Mouse (Mus musculus) cerebellum, postnatal 4 days (tissue): ENCODE measurements around the gene Capn2.

Source experiments
- DNase-seq, 2 experiments: peaks; one replicate each; pipeline ENCODE4 v3.0.0; 2022; ENCODE audit warnings: low spot score in 2 of 2, mixed read lengths in 1 of 2

Capn2 gene

GRCm38 (mm10) chr1:182465309-182465708 lies 52.1 kb downstream of the Capn2 start:
- DNase-seq, result no peak

- peak; percentile 42 to 85 for DNase-seq
These were observed 55.6 kb downstream of the Capn2 start for GRCm38 (mm10) chr1:182461813-182462212.

DNA sequence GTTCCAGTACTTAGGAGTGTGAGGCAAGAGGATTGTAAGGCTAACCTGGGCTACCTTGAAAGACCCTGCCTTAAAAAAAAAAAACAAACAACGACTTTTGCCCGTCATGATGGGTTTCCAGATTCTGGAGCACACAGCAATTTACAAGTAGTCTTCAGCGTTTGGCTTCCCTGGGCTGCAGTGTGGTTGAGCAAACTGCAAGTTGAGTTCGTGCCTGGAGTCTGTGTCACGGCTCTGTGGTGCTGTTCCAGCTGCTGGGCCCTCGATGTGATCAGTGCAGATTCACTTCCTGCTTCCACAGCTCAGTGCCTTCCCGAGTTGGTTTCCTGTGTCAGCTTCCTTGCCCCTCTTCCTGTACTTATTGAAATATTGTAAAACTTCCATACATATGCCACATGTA lies 56.1 kb downstream of the Capn2 start:
- DNase-seq, result no peak

DNA sequence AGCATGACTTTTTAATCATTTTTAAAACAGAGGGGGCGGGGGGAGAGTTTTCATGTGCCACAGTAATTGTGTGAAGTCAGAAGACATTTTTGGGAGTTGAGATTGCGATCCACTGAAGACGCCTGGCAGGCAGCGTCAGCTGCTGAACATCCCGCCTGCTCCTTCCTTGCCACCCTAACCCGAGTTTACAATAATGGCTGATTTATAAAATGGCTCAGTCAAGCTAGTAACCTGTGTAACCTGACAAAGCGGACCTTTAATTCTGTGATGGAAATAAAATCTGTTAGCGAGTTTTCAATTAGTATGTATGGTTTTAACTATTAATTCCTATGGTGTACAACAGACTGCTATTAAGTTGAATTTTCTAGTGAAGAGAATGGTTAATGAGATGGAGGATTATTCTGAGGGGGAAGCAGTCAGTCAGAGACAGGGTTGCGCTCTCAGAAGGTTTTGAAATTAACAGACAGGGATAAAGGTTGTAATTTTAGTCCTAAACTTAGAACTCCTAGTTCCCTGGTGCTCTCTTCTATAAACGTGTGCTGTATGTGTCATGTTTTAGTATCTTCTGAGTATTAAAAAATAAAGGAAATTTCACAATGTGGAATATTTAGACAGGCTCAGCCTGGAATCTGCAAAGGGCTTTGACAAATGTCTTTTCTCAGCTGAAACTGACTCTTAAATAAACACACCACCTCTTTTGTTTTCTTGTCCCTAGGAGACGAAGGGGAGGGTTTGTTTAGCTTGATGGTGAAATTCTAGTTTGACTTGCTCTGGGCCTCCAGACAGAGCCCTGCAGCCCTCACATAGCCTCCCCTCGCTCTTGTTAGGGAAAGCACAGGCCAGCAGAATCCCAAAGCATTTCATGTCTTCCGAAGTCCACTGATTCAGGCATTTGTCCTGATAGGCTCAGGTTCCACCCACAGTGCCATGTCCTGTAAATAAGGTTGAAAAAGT lies 56.8 kb downstream of the Capn2 start:
- no peak for DNase-seq

- no peak for DNase-seq
These were observed 58.0 kb downstream of the Capn2 start for GRCm38 (mm10) chr1:182459436-182459835.

- DNase-seq, result no peak
These were observed 58.9 kb downstream of the Capn2 start for GRCm38 (mm10) chr1:182458556-182458955.

DNA sequence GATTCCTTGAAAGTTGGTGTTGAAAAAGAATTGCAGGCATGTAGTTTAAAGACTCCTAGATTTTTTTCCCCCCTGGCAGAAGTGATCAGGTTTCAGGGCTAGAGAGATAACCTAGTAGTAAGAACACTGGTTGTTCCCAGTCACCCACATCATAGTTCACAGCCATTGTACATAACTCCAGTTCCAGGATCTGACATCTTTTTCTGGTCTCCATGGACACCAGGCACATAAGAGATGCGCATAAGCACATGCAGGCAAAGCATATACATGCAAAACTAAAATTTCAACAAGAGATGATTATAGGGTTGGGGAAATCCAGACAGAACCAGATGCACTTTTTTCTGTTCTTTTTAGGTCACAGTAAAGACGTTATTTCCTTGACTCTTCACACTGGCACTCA lies 62.3 kb downstream of the Capn2 start:
- DNase-seq, result no peak

DNA sequence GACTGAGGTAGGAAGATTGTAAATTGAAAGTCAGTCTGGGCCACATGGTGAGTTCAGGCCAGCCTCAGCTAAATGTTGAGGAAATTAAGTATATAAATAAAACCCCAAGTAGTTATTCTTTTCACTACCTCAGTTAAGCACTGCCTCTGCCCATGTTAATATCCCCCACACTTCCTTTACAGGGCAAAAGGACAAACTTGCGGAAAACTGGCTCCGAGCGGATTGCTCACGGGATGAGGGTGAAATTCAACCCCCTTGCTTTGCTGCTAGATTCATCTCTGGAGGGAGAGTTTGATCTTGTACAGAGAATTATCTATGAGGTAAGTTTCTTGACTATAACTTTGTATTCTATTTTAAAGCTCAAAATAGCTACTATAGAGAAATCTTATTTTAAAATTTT lies 64.9 kb downstream of the Capn2 start:
- no peak for DNase-seq

DNA sequence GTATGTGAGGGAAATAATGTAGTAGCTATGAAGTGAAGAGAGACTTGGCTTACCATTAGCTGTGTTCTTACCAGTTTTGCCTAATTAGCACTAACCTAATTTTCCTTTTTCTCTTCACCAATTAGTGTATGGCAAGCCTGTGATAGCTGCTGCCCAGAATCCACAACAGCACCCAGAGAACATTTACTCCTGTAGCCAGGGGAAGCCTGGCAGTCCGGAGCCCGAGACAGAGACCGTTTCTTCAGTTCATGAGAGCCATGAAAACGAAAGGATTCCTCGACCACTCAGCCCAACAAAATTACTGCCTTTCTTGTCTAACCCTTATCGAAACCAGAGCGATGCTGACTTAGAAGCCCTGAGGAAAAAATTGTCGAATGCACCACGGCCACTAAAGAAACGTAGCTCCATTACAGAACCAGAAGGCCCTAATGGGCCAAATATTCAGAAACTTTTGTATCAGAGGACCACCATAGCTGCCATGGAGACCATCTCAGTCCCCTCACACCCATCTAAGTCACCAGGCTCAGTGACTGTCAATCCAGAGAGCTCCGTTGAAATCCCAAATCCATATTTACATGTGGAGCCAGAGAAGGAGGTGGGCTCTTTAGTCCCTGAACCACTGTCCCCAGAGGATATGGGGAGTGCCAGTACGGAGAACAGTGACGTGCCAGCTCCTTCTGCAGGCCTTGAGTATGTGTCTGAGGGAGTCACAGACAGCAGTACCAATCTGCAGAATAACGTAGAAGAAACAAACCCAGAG lies 69.0 kb downstream of the Capn2 start:
- no peak for DNase-seq

DNA sequence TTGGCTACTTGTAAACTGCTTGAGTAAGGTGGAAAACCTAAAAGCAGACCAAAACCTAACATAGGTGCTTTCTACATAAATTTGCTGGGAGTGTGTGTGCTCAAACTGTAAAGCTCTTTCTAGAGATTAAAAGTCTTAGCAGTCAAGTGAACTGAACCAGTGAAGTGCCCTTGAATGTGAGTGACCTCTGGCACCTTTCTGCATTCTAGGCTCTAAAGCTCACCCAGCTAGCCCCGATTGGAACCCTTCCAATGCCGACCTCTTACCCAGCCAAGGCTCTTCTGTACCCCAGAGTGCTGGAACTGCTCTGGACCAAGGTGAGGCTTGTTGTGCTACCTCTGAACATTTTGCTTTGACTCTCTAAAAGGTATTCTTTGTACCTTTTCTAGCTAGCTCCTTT lies 73.3 kb downstream of the Capn2 start:
- no peak for DNase-seq

DNA sequence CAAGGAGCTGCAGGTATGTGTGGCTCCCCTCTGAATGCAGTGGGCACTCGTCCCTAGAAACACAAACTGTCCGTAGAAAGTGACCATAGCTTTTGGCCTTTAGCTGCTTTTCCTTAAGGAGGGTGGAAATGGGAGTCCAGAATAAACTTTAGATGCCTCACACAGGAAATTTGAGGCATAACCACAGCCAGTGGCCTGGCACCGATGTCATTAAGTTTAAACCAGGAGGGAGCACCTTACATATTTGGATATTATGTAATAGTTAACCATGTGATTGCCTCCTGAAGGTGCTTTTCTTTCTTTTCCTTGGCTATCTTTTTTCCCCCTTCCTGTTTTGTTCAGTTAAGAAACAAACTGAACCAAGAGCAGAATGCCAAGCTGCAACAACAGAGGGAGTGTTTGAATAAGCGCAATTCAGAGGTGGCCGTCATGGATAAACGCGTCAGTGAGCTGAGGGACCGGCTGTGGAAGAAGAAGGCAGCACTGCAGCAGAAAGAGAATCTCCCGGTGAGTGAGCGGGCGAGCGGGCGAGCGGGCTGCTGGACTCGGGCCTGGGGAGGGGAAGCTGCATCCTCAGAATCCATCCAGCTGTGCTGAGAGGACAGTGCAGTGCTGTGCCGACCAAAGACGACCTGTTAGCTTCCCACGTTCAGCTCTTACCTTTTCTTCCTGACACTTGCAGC lies 75.5 kb downstream of the Capn2 start:
- no peak for DNase-seq

- peak in 1 of 2 experiments; percentile 37 for DNase-seq
These were observed 77.7 kb downstream of the Capn2 start for GRCm38 (mm10) chr1:182439546-182440222.

DNA sequence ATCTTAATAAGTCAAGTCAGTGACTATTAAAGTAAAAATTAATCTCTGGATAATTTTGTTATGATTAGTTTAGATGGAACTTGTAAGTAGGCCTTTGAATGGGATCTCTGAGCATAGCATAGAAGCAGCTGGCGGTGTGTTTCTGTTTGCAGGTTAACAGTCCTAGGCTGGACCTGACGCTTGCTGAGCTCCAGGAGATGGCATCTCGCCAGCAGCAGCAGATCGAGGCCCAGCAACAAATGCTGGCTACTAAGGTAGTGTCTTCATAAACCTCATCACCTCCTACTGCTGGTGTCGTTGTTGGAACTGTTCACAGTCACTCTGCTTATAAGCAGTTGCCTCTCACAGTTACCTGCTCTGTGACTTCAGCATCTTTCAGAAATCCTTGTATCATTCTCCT lies 80.7 kb downstream of the Capn2 start:
- DNase-seq, result no peak

- no peak for DNase-seq
These were observed 85.3 kb downstream of the Capn2 start for GRCm38 (mm10) chr1:182432059-182432458.

DNA sequence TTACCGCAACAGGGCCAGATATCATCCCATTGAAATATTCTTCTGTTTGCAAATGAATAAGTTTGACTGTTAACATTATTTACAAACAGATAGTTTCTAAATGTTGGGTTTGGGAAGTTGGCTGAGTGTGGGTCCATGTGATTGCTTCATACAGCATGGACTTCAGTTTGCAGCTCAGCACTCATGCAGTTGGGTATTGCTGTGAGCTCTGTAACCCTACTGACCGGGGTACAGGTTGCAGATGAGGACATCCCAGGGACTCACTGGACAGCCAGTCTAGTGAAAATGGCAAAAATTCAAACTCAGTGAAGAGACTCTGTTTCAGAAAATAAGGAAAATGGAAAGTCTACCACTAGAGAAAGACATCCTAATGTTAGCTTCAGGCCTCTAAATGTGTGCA lies 86.7 kb downstream of the Capn2 start:
- DNase-seq, result no peak

- no peak for DNase-seq
These were observed 87.6 kb downstream of the Capn2 start for GRCm38 (mm10) chr1:182429826-182430225.

DNA sequence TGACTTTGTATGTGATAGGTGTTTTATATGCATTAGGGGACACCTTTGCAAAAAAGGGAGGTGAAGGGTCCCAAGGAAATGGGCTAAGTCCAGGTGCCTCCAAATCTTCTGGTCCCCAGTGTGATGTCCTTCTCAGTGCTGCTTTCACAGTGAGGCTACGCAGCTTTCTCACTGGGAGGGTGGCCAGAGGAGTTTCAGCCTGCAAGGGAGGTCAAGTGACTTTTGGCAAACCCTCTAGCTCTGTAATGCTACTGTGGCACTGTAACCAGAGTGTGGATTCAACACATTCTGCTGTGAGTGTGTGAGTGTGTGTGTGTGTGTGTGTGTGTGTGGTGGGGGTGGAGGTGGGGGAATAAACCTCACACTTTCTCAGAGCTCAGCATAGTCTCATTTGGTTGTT lies 90.0 kb downstream of the Capn2 start:
- no peak for DNase-seq

DNA sequence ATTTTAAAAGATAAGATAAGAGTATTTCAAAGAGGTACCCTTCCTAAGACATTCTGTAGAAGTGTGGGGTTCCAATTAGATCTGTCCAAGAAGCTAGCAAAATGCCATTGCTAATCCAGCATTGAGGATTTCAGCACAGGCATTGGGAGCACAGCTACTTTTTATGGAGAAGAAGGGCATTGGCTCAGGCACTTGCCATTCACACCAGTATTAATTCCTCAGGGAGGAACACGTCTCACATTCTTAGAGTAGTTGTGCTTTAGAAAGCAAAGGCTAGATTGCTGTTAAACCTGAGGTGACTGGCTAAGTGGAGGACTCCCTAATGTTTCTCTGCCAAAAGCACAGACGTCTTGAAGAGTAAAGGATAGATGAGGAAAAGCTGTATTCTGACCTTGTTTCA lies 91.0 kb downstream of the Capn2 start:
- no peak for DNase-seq

DNA sequence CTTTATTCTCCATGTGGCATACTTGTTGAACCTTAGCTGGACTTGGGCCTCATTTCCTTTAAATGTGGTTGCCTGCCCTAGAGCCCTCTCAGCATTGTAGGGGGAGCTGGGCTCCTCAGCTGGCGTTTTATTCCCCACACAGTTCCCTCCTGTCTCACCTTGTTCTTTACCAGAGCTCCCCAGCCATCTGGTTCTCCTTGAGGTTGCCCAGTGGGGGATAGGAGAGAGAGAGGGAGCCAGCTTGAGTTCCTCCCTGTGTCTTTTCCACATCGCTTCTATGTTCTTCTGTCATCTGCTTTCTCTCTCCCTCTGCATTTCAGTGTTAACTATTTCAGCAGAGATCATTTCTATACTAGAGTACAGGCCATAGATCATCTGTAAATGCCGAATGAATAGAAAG lies 92.2 kb downstream of the Capn2 start:
- no peak for DNase-seq

DNA sequence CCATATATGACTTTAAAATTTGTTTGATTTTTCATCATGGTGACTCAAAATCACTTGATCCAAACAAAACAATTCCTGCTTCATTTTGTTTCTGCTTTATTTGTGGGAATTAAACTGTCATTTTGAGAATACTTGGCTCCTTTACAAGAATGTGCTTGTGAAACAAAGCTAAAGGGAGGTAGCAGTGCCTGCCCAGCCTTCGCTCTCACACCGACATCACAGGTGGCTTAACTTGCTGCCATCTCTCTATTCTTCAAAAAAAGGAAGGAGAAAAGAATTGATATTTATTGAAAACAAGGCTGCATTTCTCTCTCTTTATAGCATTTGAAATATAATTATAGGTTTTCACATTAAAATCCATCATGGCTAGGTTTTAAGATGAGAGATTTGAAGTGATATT lies 93.1 kb downstream of the Capn2 start:
- DNase-seq, result no peak

DNA sequence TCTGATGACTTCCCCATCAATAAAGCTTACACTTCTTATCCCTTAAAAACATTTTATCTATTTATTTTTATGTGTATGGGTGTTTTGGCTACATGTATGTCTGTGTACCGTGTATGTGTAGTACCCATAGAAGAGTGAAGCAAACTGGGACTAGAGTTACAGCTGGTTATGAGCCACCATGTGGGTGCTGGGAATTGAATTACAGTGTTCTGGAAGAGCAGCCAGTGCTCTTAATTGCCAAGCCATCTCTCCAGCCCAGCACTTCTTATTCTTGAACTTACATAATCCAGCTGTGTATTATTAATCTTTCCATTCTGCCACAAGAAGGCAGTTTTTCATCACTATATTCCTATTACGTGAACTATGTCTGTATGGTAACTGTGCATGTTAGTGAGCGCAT lies 97.9 kb downstream of the Capn2 start:
- no peak for DNase-seq
